Mouse (Mus musculus) brain, embryonic 14.5 days (tissue): ENCODE measurements around the gene Med27.

ENCODE experiments used
- CTCF ChIP-seq: fragments of 200-500 bp; IDR thresholded peaks from 2 replicates; pipeline ENCODE4 v1.5.1; 2012; ENCODE audit warnings: inconsistent platforms, mild to moderate bottlenecking, moderate library complexity, borderline replicate concordance; ENCODE audit not compliant: insufficient read depth, insufficient read length; ENCODE audit errors: extremely low read depth
- POLR2A ChIP-seq: fragments of 200-500 bp; IDR thresholded peaks from 2 replicates; pipeline ENCODE4 v1.6.1; 2012; ENCODE audit warnings: mild to moderate bottlenecking, inconsistent platforms, borderline replicate concordance; ENCODE audit not compliant: poor library complexity, insufficient read depth, insufficient read length, severe bottlenecking; ENCODE audit errors: extremely low read depth

- no peak for TF ChIP-seq POLR2A
- TF ChIP-seq CTCF: no peak
These were observed 113.0 kb downstream of the Med27 start for GRCm38 (mm10) chr2:29459648-29460047.
